Mouse (Mus musculus) bone marrow macrophage, adult 2 months (primary cell): Measurements from ENCODE around the gene Cpeb1.

Experiments
- CTCF ChIP-seq: IDR thresholded peaks from 2 replicates; pipeline ENCODE4 v1.5.1; 2012; ENCODE audit warnings: low read depth, mild to moderate bottlenecking, low read length, moderate library complexity
- POLR2A ChIP-seq: IDR thresholded peaks from 2 replicates; pipeline ENCODE4 v1.6.1; 2012; ENCODE audit warnings: mild to moderate bottlenecking, low read depth, low read length, borderline replicate concordance

- no peak for TF ChIP-seq CTCF
- TF ChIP-seq POLR2A = no peak
Observed at GRCm38 (mm10) chr7:81338522-81338873, 116.8 kb downstream of the Cpeb1 start.
